Comparison of ENCODE assay signal across 10 mouse cellular contexts in the genomic region with DNA sequence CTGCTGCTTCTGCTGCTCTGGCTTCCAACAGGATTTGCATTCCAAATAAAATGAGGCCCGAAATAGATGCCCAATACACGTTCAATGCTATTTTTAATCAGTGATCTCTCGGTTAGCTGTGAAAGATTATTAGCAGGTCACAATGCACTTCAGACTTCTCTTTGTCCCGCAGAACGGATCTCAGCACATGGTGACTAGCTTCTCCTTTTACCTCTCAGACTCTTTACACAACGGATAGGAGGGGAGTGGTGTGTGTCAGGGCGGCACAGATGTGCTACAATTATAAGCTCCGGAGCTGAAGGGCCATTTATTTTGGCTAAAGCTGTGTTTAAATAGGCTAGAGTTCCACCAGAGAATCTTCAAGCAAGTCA. TPM values are rescaled to one million over a fixed set of nuclear protein-coding genes. Genes with fewer than 3 reads are reported as not detected.
DNase-seq lines count a peak whose midpoint lies in the region; ATAC-seq and TF ChIP-seq lines count a peak whose summit lies in the region.
"Had no signal": no experiment of that assay in that cellular context is flagged by ENCODE, and none has a peak within 500 bp of the region (broad histone marks: within the 10 kb centered on the region; RNA-seq: fewer than 3 reads in every experiment).

No protein-coding gene starts in this region.

- WGBS in kidney, embryonic 15.5 days: 16% methylated on average over 8 of the region's 8 CpGs
- WGBS in hindbrain, embryonic 16.5 days: 17% methylated on average over 8 of the region's 8 CpGs
- 9% methylated on average over 8 of the region's 8 CpGs for WGBS in neural tube, embryonic 15.5 days

- H3K9ac ChIP-seq in kidney, embryonic 15.5 days: no peak overlapping the region
- no peak overlapping the region for H3K9ac ChIP-seq in hindbrain, embryonic 16.5 days (ENCODE audit: low read depth, low read length)
- no peak overlapping the region for H3K9ac ChIP-seq in neural tube, embryonic 15.5 days (replicated peaks)

- H3K4me1 ChIP-seq in kidney, embryonic 15.5 days: peaks cover 25% of the 10 kb centered on the region
- H3K4me1 ChIP-seq in hindbrain, embryonic 16.5 days (ENCODE audit: control insufficient read depth, insufficient read depth, low read depth, low read length): peaks cover 18% of the 10 kb centered on the region
- peaks cover 23% of the 10 kb centered on the region for H3K4me1 ChIP-seq in neural tube, embryonic 15.5 days

- 0 out of 2 replicates have a peak, but pooled peaks have one; percentile 54 for ATAC-seq in kidney, embryonic 15.5 days (replicated peaks; ENCODE audit: low FRiP score)
- peak; percentile 40 for ATAC-seq in hindbrain, embryonic 16.5 days
- peak; percentile 60 for ATAC-seq in neural tube, embryonic 15.5 days (ENCODE audit: low FRiP score)

- TF ChIP-seq CTCF in left cerebral cortex, adult 2 months (IDR thresholded peaks at IDR 0.05): no peak

- no peaks in the 10 kb centered on the region for H3K27me3 ChIP-seq in kidney, embryonic 15.5 days
- no peaks in the 10 kb centered on the region for H3K27me3 ChIP-seq in hindbrain, embryonic 16.5 days (replicated peaks; ENCODE audit: control insufficient read depth, insufficient read depth, low read length)
- H3K27me3 ChIP-seq in neural tube, embryonic 15.5 days (replicated peaks): no peaks in the 10 kb centered on the region

- intact Hi-C loops in left cerebral cortex, postnatal 14 days (cut with DNase I): no loop called here
- intact Hi-C loops in left cerebral cortex, adult 2 months (cut with DNase I): no loop called here

- DNase-seq in kidney, adult 18-20 months: no peak
- DNase-seq in heart, adult 18-20 months: peak; percentile 56 to 71
- DNase-seq in left cerebral cortex, postnatal 14 days (ENCODE audit: low spot score in 2 of 2): no peak
- DNase-seq in urinary bladder, postnatal 4 days (ENCODE audit: low spot score in 2 of 2): no peak
- DNase-seq in left cerebral cortex, adult 2 months (ENCODE audit: extremely low spot score in 1 of 2, low spot score in 2 of 2): no peak
- DNase-seq: layer of hippocampus, postnatal 36 days had no signal

- H3K4me3 ChIP-seq in kidney, embryonic 15.5 days (replicated peaks): no peak overlapping the region; the same call in 1 of the 2 replicates
- no peak overlapping the region for H3K4me3 ChIP-seq in hindbrain, embryonic 16.5 days (ENCODE audit: low read length)
- no peak overlapping the region for H3K4me3 ChIP-seq in neural tube, embryonic 15.5 days (replicated peaks)
- no peak overlapping the region for H3K4me3 ChIP-seq in left cerebral cortex, adult 2 months

- H3K4me2 ChIP-seq in kidney, embryonic 15.5 days: peak overlapping the region; percentile 38
- H3K4me2 ChIP-seq in hindbrain, embryonic 16.5 days (ENCODE audit: low read length): peak overlapping the region; percentile 16
- peak overlapping the region; percentile 31 for H3K4me2 ChIP-seq in neural tube, embryonic 15.5 days

- H3K36me3 ChIP-seq in kidney, embryonic 15.5 days: no peaks in the 10 kb centered on the region
- H3K36me3 ChIP-seq in hindbrain, embryonic 16.5 days (ENCODE audit: control insufficient read depth, insufficient read depth, low read length): no peaks in the 10 kb centered on the region
- no peaks in the 10 kb centered on the region for H3K36me3 ChIP-seq in neural tube, embryonic 15.5 days

- H3K9me3 ChIP-seq in kidney, embryonic 15.5 days (replicated peaks): no peaks in the 10 kb centered on the region
- no peaks in the 10 kb centered on the region for H3K9me3 ChIP-seq in hindbrain, embryonic 16.5 days (ENCODE audit: control insufficient read depth, low read length)
- H3K9me3 ChIP-seq in neural tube, embryonic 15.5 days (replicated peaks): no peaks in the 10 kb centered on the region

- H3K27ac ChIP-seq in kidney, embryonic 15.5 days: peak overlapping the region; percentile 49
- H3K27ac ChIP-seq in hindbrain, embryonic 16.5 days (ENCODE audit: low read depth, low read length): peak overlapping the region; percentile 65
- H3K27ac ChIP-seq in neural tube, embryonic 15.5 days (replicated peaks): peak overlapping the region; percentile 71
- no peak overlapping the region for H3K27ac ChIP-seq in left cerebral cortex, adult 2 months

RNA-seq across cellular contexts. Expression of gene Tmem178, which starts 56.7 kb away (rescaled TPM):
- 14.4 and 15.8 TPM in 2 replicates for polyA plus RNA-seq in kidney, embryonic 15.5 days (2015; fragmentation: Nextera tagmentation; extraction: Ambion mirVana)
- under 1 TPM; 0.28 to 0.50 TPM for total RNA-seq in heart, adult 18-20 months (2021)
- polyA plus RNA-seq in hindbrain, embryonic 16.5 days (2015; fragmentation: Nextera tagmentation; extraction: Ambion mirVana): 26.5 and 29.4 TPM in 2 replicates
- 27.7 and 37.0 TPM in 2 replicates for polyA plus RNA-seq in neural tube, embryonic 15.5 days (2015; fragmentation: Nextera tagmentation; extraction: Ambion mirVana)
- 100 to 1,000 TPM in 1 of 2 experiments, 10 to 100 TPM in 1; 97.0 to 106 TPM for total RNA-seq in left cerebral cortex, postnatal 14 days (2021)
- total RNA-seq in left cerebral cortex, adult 2 months (2021): 100 to 1,000 TPM; 108 to 141 TPM
- polyA plus RNA-seq: C2C12 had no signal

Comparison
In these comparisons a context has a peak if more than half of its experiments do, and no peak if none do; other contexts are left out.
1. DNase-seq: peak in heart, adult 18-20 months (2 of 2); none in kidney, adult 18-20 months (single experiment), left cerebral cortex, postnatal 14 days (0 of 2), urinary bladder, postnatal 4 days (0 of 2) and left cerebral cortex, adult 2 months (0 of 2).
2. RNA of gene Tmem178, which starts 56.7 kb away (total RNA-seq): 108 to 141 TPM in left cerebral cortex, adult 2 months and 97.0 to 106 TPM in left cerebral cortex, postnatal 14 days; 0.28 to 0.50 TPM in heart, adult 18-20 months; every median in the first group is over 10 times any median in the second.
3. Peak in every context shown above with its lines, with median percentiles within 50 percentile points of each other: ATAC-seq and H3K4me2 ChIP-seq.